Mouse (Mus musculus) ovary, postnatal 14 days (tissue): ENCODE results near the gene Supt6.

ENCODE experiments used
- DNase-seq: peaks from one replicate; pipeline ENCODE4 v3.0.0; 2022; ENCODE audit warnings: low spot score

Supt6 gene

GRCm38 (mm10) chr11:78166161-78166560 is 79.6 kb downstream of the Supt6 start:
- no peak for DNase-seq

GRCm38 (mm10) chr11:78165761-78166109 is 80.1 kb downstream of the Supt6 start:
- peak; percentile 56 for DNase-seq

- peak; percentile 73 for DNase-seq
Observed at GRCm38 (mm10) chr11:78164924-78165760, 80.6 kb downstream of the Supt6 start, which contains the start of gene Traf4. Traf4 (minus strand) TSS chr11:78165589.

DNA sequence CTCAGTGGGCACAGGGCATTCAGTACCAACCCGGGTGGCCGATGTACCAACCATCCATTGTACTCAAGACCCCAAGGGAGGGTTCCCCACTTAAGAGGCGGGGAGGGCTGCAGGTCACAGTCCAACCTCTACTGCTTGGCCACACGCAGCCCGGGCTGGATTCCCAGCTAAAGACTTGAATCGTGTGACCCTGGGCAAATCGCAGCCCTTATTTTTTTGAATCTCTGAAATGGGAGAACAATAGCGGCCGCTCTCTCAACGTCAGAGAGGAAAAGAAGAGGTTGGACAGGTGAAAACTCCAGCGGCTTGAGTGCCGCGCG is 81.2 kb downstream of the Supt6 start:
- DNase-seq, result no peak

GRCm38 (mm10) chr11:78163681-78164603 is 81.8 kb downstream of the Supt6 start:
- peak; percentile 66 for DNase-seq

- no peak for DNase-seq
Observed at GRCm38 (mm10) chr11:78163045-78163444, 82.7 kb downstream of the Supt6 start.

DNA sequence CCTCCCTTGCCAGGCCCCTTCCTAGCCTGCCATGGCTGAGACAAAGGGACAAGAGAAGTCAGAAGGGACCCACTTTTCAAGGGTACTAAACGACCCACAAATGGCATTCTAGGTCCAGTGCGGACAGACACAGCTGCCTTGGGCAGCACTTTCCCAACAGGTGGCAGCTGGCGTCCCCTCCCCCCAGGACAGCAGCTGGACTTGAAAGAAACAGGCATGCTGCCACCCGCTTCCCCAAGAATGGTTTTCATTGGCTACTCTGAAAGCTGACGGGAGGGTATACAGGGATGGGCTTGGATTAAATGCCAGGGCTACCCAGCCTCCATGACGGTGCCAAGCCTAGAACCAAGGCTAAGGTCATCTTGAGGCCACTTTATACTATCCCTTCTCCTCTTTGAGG is 83.3 kb downstream of the Supt6 start:
- DNase-seq, result no peak

DNA sequence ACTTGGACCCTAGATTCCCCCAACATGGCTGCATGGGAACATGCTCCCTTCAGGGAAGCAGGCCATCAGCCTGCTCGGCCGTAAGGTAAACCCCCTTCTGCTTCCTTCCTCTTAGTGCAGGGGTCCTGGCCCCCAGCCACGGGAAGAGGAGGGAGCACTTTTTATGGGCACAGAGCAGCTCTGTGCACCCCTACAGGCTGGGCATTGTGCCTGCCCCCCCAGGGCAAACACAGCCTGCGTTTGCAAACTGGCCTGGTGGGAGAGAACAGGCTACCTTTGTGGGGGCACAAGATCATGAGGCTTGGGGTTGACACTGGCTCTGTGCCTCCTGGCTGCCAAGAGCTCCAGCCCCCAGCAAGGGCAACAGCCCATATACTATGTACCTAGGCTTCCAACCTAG is 83.8 kb downstream of the Supt6 start:
- no peak for DNase-seq

DNA sequence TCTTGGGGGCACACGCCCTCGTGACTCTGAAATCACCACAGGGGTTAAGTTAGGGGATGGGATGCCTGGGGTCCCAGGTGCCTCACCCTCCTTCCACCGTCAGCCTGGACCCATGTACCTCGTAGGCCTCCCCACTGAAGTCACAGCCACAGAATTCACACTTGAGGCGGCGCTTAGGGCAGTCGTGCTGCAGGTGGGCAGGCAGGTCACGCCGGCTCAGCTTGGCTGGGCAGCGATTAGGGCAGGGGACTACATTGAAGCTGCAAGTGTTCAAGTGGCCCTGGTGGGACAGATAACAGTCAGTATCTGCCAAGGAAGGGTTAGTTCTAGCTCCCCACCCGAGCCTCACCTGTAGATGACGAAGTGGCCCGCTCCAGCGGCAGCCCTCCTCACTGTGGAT is 84.6 kb downstream of the Supt6 start:
- no peak for DNase-seq

- DNase-seq, result no peak
Observed at GRCm38 (mm10) chr11:78160675-78161074, 85.1 kb downstream of the Supt6 start.

GRCm38 (mm10) chr11:78160171-78160570 is 85.6 kb downstream of the Supt6 start:
- DNase-seq, result no peak

- no peak for DNase-seq
Observed at GRCm38 (mm10) chr11:78159557-78159956, 86.2 kb downstream of the Supt6 start.

DNA sequence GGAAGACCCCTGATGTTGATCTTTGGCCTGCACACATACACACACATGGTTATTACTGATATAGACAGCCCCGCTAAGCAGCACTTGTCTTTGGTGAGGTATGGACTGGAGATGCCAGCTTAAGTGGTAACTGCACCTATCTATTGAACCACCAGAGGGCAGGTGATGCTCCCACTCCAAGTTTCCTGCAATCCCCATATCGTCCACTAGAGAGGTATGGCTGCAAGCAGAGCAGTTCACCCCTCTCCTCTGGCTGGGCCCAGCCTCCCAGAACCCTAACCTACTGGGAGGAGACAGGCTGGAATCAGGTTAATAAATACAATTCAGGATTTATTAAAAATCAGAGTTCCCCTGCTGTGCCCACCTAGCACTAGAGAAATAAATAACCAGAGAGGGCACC is 86.7 kb downstream of the Supt6 start:
- peak; percentile 75 for DNase-seq
